Mouse (Mus musculus) kidney, postnatal 4 days (tissue): Measurements from ENCODE around the gene Dcaf11.

Experiments
- DNase-seq, 2 experiments: peaks; one replicate each; pipeline ENCODE4 v3.0.0; 2021; ENCODE audit warnings: mixed read lengths in 2 of 2

The Dcaf11 gene

DNA sequence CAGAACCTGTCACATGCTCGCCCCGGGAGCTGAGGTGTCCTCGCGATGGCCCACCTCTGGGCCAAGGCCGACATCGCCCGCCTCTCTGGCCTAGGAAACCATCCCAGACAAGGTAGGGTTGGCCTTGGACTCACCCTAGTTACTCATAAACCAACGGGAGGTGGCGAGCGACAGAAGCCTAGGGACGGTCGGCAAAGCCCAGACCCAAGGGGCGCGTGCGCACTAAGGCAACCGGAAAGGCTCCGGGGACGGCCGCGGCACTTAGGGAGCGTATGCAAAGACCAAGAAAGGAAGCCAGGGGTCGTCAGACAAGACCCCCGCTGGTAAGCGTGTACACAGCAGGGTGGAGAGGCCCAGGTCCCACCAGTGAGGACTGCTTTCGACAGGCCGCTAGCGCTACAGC lies at the start of gene Dcaf11:
TSS of gene Dcaf11 (plus strand) at position 208 of the 403 bp plus-strand sequence.
- DNase-seq = peak; percentile 93 to 97

DNA sequence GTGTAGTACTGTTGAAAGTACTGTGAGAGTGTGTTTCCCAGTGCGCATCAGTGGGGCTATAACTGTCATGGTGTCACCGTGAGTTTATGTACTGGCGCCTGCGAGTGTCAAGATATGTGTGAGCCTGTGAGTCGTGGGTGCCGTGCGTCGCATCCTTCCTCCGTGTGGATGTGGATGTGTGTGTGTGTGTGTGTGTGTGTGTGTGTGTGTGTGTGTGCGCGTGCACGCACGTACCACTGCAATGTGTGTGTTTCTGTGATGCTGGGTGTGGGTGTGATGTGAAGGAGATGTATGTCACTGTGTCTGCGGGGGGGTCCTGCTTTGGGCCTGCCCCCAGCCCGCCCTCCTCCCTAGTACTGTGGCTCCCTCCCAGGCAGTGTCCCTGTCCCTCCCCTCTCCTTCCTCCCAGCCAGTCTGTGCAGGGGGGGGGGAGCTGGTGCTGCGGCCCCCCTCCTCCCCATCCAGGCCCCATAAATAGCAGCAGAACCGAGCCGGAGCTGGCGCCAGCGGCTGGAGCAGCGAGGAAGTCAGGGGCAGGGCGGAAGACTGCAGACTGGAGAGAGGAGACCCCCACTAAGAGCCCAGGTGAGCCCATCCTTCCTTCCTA lies 49.6 kb upstream of the Dcaf11 start, which contains the start of gene Cpne6:
TSS of gene Cpne6 (plus strand) at position 321 of the 607 bp plus-strand sequence.
- no peak for DNase-seq

DNA sequence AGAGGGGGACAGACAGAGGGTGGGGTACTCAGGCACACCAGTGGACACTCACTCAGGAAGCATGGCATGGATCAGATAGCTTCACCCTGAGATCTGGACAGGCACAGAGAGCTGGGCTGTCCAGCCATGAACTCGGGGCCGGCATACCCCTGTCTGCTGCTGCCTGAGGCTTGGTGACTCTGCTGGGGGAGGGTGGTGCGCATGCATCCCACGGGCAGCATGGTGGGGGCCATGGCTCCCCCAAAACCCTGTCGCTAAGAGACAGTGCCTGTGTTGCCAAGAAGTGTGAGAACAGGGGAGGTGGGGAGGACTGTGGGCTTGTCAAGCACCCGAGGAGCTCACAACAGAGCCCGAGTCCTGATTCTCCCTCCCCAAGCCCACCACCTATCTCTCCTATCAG lies 48.8 kb upstream of the Dcaf11 start:
- no peak for DNase-seq

DNA sequence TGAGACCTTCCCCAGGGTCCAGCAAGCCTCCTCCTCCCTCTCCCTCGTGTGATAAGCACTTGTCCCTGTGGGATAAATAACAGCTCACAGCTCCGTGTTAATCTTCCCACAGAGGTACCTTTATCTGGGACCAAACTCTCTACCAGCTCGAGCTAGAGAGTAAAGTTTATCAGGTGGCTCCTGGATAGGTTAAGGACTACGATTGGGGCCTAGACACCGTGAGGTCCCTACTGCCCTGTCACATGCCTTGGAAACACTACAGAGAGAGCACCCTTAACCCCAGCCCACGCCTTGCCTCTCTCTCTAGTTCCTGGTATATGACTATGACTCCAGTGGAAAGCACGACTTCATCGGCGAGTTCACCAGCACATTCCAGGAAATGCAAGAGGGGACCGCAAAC lies 45.9 kb upstream of the Dcaf11 start:
- DNase-seq = no peak

DNA sequence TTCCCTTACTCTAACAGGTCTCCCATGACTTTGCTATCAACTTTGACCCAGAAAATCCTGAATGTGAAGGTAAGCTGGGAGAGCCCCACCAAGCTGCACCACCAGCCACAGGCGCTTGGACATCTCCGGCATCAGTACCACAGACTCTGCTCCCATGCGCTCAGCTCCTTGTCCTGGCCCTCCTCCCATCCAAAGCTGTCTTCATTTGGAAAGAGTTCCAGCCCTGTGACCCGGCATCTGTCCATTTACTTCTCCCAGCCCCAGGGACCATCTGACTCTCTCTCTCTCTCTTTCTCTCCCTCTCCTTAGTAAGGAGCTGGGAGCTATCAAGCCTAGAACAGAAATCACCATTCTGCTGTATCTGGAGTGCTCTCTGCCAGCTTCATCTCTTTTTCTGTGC lies 44.0 kb upstream of the Dcaf11 start:
- DNase-seq = no peak

DNA sequence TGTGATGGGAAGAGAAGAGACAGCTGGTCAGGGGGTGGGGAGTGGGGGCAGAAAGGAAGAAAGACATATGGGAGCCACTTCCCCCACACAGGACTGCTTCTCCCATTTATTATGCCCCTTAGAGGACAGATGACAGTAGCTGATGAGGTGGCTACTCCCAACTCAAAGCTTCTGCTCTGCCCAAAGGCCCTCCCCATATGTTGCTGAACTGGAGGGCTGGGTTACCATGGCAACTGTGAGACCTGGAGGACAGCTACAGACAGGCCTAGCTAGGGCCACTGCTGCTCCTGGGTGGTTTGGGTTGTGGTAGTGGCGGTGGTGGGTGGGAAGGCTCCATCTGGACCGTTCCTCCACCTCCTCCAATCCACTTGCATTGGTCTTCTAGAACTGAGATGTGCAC lies 40.9 kb upstream of the Dcaf11 start:
- no peak for DNase-seq

DNA sequence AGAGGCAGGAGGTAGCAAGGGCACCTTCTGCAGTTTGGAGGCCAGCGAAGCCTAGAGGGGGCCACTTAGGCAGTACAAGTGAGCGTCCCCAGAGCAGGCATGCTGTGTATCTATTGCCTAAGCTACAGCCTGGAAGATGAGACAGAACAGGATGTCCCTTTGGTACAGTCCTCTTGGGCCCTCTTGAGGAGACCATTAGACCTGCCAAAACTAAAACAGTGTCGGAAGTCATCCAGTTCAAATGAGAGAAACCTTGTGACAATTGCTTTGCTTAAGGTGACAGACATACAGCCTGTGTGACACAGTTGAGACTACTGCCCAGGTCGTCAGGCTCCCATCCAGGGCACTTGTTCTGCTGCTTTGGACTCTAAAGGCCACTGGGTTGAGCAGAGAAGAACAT lies 40.2 kb upstream of the Dcaf11 start:
- no peak for DNase-seq

DNA sequence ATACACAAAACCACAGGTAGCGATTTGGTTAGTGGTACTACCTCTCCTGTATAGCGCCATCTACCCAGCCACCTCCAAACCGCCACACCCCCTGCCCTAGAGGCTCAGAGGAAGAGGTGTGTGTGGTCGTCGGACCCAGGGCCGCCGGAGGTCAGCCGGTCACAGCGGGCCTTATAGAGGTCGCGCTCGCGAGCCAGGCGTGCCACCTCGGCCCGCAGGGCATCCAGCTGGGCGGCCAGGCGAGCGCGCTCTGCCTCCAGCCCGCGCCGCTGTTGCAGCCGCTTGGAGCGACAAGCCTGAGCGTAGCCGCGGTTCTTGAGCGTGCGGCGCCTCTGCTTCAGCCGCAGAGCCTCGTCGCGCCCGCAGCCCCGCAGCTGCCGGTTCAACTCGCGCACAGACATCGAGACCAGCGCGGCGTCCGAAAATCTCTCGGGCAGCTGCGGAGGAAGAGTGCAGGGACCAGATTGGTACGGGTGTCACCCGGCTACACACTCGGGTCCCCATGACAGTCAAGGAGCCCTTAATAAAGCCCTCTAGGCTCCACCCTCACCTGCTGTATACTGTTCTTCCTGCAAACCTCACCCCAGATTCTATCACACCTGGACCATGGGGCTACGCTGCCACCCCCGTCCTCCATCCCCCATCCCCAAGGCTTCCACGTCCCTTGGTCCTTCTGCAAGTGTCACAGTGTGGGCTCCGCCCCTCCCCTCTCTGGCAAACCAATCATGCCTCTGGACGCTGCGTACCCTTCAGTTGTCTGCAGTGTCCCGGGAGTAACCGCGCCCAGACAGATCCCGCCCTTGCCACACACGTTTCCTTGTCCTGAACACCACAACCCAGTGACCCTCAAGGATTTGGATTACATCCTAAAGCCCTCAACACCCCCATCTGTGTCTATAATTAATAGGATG lies 39.1 kb upstream of the Dcaf11 start:
- peak; percentile 32 to 57 for DNase-seq

DNA sequence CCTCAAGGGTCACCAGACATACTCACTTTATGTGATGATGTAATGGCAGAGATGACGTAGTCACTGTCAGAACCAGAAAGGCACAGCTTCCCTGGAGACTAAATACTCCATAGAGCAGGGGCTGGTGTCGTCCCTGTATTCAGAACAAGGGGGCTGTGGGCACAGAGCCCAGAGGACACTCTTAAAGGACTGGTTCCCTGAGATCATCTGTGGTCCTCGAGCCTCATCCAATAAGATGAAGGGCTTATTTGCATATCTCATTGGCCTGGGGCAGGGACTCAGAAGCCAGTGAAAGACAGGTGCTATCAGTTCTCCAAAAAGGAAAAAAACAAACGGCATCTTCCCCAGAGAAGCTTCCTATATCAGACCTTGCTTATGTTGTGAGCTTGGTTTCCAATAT lies 35.7 kb upstream of the Dcaf11 start:
- no peak for DNase-seq

DNA sequence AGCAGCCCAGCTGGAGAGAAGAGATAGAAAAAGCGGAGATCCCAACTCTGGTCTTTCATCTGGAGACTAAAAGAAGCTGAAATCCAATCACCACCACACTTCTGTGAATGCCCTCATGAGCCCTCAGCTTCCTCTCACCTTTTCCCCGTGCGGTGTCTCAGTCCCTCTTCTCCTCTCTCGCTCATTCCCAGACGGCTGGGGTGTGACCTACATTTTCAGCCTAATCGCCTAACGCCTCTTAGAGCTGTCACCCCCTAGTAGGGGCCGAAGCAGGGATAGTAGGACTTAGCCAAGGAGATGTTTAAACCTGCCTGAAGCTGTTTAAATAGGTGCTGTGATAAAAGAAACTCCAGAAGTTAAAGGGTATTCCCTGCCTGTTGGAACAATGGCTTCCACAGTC lies 35.0 kb upstream of the Dcaf11 start, which contains the start of gene Nrl:
TSS of gene Nrl (minus strand) at position 197 of the 400 bp plus-strand sequence.
- DNase-seq = no peak

DNA sequence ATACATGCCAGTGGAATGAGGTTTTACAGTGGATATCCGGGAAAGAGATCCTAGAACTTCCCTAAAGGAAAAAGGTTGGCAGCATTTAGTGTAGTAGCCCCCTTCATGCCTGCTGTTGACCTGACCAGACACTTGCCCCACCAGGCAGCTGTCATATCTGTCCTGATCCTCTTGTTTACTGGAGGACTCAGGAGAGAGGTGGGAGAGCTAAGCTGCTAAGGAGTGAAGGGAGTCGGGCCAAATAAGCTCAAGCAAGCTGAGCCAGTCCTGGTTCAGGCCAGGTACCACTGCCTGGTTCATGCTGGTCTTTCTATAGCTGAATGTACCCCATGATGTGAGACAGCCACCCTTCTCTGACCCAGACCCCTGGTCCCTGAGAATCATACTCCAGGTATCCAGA lies 33.1 kb upstream of the Dcaf11 start:
- DNase-seq = no peak

DNA sequence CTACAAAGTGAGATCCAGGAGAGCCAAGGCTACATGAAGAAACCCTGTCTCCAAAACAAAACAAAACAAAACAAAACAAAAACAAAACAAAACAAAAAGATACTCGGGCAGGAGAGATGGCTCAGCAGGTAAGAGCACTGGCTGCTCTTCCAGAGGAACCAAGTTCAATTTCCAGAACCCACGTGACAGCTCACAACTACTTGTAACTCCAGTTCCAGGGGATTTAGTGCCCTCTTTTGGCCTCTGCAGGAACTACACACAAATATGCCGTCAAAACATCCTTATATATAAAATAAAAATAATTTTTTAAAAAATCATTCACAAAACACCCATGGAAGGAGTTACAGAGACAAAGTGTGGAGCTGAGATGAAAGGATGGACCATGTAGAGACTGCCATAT lies 31.9 kb upstream of the Dcaf11 start:
- DNase-seq = peak; percentile 42

DNA sequence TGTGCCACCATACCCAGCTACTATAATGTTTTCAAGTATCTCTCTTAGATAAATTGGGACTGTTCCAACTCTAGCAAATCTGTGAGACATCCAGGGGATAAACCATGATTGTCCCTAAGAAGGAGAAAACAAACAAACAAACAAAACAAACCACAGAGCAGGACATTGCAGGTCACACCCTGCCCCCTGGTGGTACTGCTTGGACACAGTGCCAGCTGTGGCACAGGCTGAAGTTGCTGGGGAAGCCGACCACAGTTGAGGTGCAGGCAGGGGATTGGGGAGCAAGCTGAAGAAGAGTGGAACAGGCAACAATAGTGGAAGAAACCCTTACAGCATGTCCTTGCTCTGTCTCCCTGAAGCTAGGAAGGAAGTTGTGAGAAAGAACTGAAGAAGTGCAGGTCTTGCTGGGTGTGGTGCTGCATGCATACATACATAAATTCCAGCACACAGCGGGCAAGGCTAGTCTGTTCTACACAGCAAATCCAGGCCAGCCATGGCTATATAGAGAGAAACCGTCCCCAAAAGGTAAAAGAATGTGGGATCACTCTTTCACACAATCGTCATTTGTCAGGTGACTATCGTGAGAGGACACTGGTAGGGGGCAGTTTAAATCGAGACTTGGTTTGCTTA lies 23.6 kb upstream of the Dcaf11 start:
- DNase-seq = peak; percentile 76

DNA sequence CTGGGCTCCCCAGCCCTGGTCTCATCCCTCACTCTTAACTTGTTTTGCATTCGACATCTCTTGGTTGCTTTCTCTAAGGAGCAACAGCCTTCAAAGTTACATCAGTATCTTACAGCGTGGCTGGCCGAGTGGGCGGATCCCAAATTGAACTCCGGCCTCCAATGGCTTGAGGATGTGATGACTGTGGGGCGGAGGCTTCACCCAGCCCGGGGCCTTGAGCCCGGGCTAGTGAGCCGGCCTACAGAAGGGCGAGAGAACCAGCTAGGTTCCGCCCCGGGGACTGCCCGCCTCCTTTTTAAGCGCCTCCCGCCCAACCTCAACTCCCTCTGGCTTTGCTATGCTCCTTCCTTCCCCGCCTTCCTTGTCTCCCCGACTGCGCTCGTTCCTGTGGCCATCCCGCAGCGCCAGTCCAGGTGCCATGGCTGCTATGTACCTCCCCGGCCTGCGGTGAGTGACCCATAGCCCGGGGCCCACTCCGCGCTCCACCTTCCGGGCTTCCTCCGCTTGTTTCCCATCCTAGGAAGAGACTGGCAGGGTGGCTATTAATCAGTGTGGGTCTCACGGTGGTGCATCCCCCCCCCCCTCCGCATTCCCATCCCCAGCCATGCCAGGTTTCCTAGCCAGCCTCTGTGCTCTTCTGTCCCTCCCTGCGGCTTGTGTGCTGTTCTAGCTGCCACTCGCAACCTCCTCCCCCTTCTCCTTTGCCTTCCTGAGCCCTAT lies 19.6 kb upstream of the Dcaf11 start, which contains the start of gene Pck2:
TSS of gene Pck2 (plus strand) at position 200 of the 720 bp plus-strand sequence.
- DNase-seq = peak; percentile 88 to 94

DNA sequence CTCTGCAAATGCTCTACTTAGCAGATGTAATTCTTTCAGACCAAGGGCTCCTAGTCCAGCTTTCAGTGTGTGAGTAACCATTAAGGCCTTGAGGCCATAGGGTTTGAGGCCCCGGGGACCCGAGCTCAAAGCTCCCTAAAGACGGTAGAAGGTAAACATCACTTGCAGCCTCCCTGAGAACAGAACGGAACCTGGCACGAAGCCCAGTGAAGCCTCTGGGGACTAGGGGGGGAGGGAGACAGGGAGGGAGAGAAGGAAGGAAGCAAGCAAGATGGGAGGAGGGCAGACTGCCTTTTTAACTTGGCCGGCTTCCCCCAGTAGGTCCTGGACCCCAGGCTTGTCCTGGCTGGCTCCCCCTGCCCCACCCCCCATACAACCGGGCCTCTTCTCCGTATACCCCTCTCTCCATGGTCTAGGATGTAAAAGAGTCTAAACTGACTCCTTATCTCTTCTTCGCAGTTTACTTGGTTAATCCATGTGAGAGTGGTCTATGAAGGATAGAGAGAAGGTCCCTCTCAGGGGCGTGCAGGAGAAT lies 19.0 kb upstream of the Dcaf11 start:
- peak; percentile 92 for DNase-seq

DNA sequence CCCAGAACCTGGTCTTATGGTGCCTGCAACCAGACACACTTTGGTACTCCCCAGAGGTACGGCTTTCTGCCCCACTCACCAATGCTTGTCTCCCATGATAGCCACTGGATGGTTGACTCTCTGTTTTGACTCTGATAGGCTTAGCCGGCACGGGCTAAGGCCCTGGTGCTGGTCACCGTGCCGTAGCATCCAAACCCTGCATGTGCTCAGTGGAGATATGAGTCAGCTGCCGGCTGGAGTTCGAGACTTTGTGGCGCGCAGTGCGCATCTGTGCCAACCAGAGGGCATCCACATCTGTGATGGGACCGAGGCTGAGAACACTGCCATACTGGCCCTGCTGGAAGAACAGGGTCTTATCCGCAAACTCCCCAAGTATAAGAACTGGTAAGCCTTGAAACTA lies 17.5 kb upstream of the Dcaf11 start:
- DNase-seq = no peak

DNA sequence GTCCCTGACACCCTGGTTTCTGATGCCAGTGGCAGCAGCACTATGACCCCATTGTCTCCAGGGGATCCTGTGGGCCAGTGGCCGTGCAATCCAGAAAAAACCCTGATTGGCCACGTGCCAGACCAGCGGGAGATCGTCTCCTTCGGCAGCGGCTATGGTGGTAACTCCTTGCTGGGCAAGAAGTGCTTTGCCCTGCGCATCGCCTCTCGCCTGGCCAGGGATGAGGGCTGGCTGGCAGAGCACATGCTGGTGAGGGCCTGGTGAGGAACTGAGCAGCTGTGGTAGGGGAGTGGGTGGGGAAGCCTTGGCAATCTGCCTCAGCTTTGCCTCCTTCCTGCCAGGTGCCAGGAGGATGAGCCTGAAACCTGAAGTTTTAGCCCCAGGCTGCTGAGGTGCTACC lies 15.5 kb upstream of the Dcaf11 start:
- DNase-seq = no peak

DNA sequence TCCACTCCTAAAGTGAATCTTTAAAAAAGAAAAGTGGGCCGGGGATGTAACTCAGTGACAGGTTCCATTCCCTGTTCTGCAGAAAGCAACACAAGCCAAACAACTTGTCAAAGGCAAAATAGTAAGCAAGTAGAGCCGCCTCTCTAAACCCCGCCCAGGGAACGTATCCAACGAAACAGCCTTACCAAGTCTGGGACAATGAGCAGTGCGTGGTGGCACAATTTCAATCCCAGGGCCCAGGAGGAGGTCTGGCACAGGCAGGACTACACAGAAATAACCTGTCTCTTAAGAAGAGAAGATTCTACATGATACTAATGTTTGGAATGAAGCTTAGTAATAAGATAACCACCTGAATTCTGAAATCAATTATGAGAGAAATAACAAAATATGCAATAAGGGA lies 9.6 kb upstream of the Dcaf11 start:
- DNase-seq = no peak

DNA sequence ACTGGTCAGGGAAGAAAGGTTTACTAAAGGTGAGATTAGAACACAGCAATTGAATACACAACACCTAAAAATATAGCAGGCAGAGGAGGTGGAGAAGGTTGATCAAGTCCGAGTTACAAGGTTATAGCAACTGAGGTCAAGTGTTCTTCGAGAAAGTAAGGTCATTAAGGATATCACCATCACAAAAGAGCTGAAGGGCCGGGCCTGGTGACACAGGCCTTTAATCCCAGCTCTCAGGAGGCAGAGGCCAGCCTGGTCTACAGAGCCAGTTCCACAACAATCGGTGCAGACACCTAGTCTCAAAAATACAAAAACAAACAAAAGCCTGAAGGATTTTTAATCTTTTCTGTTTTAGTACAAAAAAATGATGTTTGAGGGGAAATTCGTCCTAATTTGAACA lies 8.5 kb upstream of the Dcaf11 start:
- no peak for DNase-seq

DNA sequence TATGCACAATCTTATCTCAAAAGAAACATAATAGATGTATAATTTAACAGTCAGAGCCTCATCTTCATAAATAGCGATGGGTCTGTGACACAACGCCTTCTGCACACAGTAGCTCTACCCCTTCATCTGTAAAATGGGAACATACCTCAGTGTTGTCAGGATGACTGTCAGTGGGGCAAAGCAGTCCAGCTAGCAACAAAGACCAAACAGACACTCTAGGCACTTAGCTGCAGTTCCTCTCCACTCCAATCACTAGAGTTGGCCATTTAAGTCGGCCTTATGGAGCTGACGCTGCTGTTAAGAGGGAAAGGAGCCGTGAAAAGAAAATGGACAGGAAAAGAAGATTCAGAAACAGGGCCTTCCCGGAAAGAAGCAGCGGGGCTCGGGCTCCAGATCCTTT lies 8.0 kb upstream of the Dcaf11 start:
- DNase-seq = no peak

DNA sequence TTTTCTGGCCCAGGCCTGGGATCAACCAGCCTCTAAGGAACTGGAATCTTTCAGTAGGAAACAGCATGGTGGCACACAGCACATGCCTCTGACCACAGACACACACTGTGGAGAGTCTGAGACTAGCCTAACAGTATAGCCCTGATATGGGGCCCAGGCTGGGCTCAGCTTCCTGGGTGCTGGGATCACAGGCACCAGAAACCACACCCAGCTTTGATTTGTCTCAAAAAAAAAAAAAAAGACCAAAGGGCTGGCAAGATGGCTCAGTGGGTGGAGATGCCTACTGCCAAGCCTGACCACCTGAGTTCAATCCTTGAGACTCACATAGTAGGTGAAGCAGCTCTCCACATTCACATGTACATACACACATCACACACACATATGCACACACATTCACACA lies 5.2 kb upstream of the Dcaf11 start:
- DNase-seq = no peak

DNA sequence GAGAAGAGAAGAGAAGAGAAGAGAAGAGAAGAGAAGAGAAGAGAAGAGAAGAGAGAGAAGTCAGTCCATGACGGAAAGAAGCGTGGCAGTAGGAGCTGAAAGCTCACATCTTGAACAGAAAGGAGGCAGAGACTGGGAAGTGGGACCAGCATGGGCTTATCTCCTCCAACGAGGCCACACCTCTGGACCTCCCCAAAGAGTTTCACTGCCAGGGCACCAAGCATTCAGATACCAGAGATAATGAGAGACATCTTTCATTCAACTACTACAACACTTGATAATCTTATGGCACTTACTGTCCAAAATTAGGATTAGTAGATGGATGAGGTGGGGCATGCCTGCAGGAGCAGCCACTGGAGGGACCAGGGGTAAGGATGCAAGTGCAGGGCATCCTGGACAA lies 4.0 kb upstream of the Dcaf11 start:
- DNase-seq = no peak

DNA sequence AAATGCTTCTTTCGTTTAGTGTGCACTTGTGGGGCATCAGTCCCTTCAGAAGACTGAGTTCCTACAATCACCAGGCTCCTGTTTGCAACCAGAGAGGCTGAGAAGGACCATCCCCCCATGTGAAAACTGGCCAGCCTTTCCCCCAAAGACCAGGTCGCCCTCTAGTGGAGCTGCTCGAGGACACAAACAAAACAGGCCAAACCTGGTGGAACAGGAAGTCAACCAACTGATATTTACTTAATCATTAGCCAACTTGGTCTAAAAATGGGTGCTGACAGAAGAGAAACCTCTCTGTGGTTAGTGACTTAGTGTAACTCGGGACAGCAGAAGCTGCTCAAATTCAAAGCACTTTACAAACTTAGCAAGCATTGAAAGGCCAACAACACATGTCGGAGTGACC lies 2.8 kb upstream of the Dcaf11 start:
- peak; percentile 90 to 93 for DNase-seq
